Mouse (Mus musculus) cerebellum, adult 2 months (tissue): ENCODE results near the gene Crb1. TPM values are rescaled to one million over a fixed set of nuclear protein-coding genes. Genes with fewer than 3 reads are reported as not detected.
A peak's percentile ranks its signal among the peaks of the same experiment; 100 is the strongest.

Experiments used
- DNase-seq, 2 experiments: peaks; one replicate each; pipeline ENCODE4 v3.0.0; 2021
- H3K27ac ChIP-seq: fragments of 200-500 bp; 2 replicates; pipeline ENCODE4 v1.5.1; 2012; ENCODE audit warnings: low read length, control low read depth, inconsistent platforms; ENCODE audit not compliant: insufficient read depth
- H3K27me3 ChIP-seq: fragments of 200-500 bp; 2 replicates; pipeline ENCODE4 v1.6.1; 2012; ENCODE audit warnings: inconsistent platforms, mild to moderate bottlenecking, low read length, moderate library complexity; ENCODE audit not compliant: control insufficient read depth, insufficient read depth
- H3K4me1 ChIP-seq: fragments of 200-500 bp; 2 replicates; pipeline ENCODE4 v1.6.1; 2011; ENCODE audit warnings: low read length; ENCODE audit not compliant: control insufficient read depth, insufficient read depth
- H3K4me3 ChIP-seq: fragments of 200-500 bp; replicated peaks from 2 replicates; pipeline ENCODE3; 2011; ENCODE audit warnings: mild to moderate bottlenecking, low read depth, low read length, control low read depth; ENCODE audit not compliant: insufficient read depth
- CTCF ChIP-seq: fragments of 200-500 bp; IDR thresholded peaks from 2 replicates; pipeline ENCODE4 v1.5.1; 2011; ENCODE audit warnings: low read depth, mild to moderate bottlenecking, control low read depth, low read length, moderate library complexity, borderline replicate concordance; ENCODE audit not compliant: insufficient read depth
- POLR2A ChIP-seq: fragments of 200-500 bp; IDR thresholded peaks from 2 replicates; pipeline ENCODE4 v1.6.1; 2011; ENCODE audit warnings: low read length, control low read depth, borderline replicate concordance; ENCODE audit not compliant: insufficient read depth
- WGBS: fragments of 180-500 bp; shearing (Covaris S2); methylation state at CpG from one replicate; pipeline ENCODE4 v1.1.7; 2018; 5-methylcytosine and 5-hydroxymethylcytosine counted together
- polyA plus RNA-seq: library from polyadenylated mRNA; depleted of rRNA; stranded (reverse); fragments of >200 nt; gene quantifications from 2 replicates; pipeline ENCODE4 v1.2.3, GENCODE M21; 2012

The Crb1 gene
- polyA plus RNA-seq, 1 experiment = 0.25 TPM

DNA sequence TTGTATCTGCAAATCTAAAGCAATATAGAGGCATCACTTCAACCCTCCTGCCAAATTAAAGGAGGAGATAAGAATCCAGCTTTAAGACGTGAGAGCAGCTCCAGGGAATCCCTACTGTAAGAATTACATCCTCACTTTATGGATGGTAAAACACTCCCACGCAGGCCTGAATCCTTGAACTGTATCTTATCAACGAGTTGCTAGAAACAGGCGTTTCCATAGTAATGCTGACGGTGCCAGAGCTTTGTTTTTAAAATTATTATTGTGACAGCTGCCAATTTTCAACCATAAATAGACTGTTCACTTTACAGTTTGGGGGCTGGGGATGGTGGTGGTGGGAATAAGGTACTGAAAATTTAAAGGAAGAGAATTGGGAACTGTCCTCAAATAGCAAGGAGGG, 173.9 kb downstream of the Crb1 start:
- Histone ChIP-seq H3K4me3 (no peak overlapping the region), H3K27ac (no peak overlapping the region), H3K27me3 (no peaks in the 10 kb centered on the region), H3K4me1 (no peaks in the 10 kb centered on the region)
- no peak for TF ChIP-seq POLR2A
- no peak for TF ChIP-seq CTCF
- DNase-seq = no peak
- 43% methylated on average over 5 of the region's 5 CpGs for WGBS

DNA sequence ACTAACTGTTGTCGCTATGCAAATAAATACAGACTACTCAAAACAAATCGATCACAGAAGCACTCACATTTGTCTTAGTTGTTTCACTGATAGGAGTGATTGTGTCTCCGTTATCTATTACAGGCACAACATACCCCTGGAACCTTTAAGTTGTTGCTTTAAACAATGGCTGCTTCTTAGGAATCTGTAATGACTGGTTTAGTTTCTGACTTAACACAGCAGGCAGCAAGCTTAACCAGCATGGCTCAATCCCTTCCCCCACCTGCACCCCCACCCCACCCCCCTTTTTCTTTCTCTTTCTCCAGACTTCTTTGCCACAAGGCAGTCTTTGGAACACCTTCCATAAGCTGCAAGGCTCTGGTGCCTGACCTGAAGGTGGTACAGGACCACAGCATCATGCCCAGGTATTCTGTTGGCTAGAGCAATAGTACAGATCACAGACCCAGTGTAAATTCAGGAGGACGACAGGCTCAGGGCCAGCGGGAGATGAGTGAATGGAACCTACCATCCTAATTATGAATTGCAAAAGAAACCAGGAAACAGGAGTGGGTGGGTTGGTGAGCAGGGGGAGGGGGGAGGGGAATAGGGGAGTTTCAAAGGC, 182.4 kb downstream of the Crb1 start:
- TF ChIP-seq POLR2A (no peak), CTCF (no peak)
- Histone ChIP-seq H3K4me1 (no peaks in the 10 kb centered on the region), H3K27me3 (no peaks in the 10 kb centered on the region), H3K4me3 (no peak overlapping the region), H3K27ac (no peak overlapping the region)
- WGBS = 35% methylated on average over 5 of the region's 5 CpGs
- DNase-seq = no peak

DNA sequence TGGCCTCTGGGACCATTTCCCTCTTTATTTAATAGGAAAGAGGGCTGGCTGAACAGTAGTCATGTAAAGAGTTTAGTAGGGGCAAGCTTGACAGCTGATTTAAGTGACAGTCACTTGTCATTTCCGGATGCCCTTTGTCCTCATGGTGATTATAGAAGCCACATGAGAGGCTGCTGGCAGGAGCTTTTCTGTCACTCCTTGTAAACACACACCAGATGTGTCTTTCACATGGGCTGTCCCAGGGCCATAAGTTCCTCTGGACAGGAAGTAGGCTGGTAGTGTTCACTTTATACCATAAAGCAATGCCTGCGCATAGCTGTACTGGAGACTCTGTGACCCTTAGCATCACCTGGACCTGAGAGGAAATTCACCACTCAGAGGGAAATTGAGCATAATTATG, 182.9 kb downstream of the Crb1 start:
- TF ChIP-seq POLR2A (no peak), CTCF (no peak)
- no peak overlapping the region for H3K27ac ChIP-seq
- H3K4me3 ChIP-seq = no peak overlapping the region
- 85% methylated on average over 2 of the region's 2 CpGs for WGBS
- no peaks in the 10 kb centered on the region for H3K27me3 ChIP-seq
- DNase-seq = no peak
- H3K4me1 ChIP-seq = no peaks in the 10 kb centered on the region

DNA sequence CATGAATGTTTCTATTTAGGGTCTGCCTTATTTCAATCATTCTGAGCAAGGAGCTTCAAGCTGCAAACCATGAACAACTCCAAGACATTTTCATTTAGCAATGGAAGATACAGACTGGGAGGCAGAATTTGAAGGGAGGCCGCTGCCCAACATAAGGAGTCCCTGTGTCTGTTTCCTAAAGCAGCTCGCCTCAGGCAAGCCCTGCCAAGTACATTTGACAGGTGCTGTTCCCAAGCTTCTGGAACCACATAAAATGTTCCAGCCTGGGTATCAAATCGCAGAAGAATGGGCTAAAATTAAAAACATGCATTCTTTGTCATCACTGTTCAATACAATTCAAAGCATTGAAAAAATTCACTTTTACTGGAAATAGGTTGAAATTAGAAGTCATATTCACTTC, 184.3 kb downstream of the Crb1 start:
- Histone ChIP-seq H3K4me3 (no peak overlapping the region), H3K27me3 (no peaks in the 10 kb centered on the region), H3K27ac (no peak overlapping the region), H3K4me1 (no peaks in the 10 kb centered on the region)
- DNase-seq = no peak
- WGBS = 21% methylated on average over 3 of the region's 3 CpGs
- no peak for TF ChIP-seq POLR2A
- no peak for TF ChIP-seq CTCF

DNA sequence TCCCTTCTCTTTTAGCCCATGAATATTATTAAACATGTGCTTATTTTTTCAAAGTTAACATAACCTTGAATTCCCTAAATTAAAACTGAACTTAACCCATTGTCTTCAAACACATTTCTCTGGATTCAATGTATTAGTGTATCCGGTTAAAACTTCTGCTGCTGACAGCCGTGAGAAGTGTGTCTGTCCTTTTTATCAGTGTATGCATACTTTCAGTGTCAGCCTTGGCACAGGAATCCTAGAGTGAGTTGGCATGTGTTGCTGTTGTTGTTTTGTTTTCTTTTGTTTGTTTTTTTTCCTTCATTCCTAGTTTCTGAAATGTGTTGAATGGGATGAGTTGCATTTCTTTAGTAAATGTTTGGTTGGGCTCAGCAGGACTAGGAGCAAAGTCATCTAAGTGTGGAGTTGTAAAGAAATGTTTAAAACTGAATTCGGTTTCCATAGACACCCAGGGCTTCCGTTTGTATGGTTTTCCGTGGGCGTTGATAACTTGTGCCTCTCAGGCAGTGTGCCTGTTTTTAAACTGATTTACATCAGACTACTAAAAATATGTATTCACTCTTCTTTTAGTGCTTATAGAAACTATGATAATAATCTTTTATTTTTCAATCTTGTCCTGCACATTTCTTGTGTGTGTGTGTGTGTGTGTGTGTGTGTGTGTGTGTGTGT, 196.3 kb downstream of the Crb1 start:
- Histone ChIP-seq H3K4me3 (no peak overlapping the region), H3K27ac (no peak overlapping the region), H3K27me3 (no peaks in the 10 kb centered on the region), H3K4me1 (no peaks in the 10 kb centered on the region)
- 16% methylated on average over 6 of the region's 6 CpGs for WGBS
- no peak for DNase-seq
- TF ChIP-seq CTCF (no peak), POLR2A (no peak)

DNA sequence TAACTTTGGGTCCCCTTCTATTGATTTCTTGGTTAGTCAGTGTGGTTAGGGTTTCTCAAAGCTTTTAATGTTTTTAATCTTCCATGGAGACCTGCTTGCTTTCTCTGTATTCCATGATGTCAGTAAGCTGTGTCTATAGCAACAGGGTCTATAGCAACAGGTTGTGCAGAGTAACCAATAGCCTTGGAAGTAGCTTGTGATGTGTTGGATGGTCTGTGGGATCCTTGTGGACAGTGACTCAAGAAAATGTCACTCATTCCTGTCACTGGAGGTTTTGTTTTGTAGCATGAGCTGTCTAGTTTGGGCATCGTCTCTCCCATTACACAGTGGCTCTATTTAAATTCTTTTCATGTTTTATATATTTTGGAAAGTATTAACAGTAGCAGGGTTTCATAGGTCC, 197.2 kb downstream of the Crb1 start:
- Histone ChIP-seq H3K27me3 (no peaks in the 10 kb centered on the region), H3K27ac (no peak overlapping the region), H3K4me1 (no peaks in the 10 kb centered on the region), H3K4me3 (no peak overlapping the region)
- no peak for TF ChIP-seq CTCF
- no peak for TF ChIP-seq POLR2A
- 41% methylated on average over 1 of the region's 1 CpGs for WGBS
- no peak for DNase-seq

DNA sequence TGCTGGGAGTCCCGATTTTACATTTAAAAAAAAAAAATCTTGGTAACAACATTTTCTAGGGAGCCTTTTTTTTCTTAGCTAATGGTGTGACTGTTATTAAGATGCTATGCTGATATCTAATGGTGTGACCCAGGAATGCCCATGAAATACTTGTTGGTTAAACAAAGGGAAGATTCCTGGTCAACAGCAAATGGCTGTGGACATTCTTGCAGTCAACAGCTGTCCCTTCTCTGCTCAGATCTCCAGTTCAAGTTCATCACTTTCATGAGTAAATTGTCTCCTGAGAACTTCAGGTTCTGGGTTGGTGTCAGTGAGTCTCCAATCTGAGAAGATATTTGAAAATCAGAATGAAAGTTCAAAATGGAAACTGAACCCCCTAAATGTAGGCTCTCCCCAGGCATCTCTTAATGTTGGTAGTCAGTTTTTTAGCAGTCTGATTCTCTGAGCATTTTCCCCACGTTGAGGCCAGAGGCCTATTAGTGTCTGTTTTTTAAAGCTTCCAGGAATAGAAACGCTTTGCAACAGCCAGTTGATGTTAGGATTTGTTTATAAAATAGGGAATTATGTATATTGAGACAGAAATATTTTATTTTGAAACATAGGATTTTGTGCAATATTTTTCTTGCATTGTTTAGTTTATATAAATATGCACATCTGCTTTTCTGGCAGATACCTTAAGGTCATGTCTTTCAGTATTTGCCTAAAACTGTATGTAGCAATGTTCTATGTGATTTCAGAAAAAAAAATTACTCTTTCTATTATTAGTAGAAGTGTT, 202.7 kb downstream of the Crb1 start:
- Histone ChIP-seq H3K4me1 (peaks cover 2% of the 10 kb centered on the region), H3K27me3 (no peaks in the 10 kb centered on the region), H3K4me3 (no peak overlapping the region), H3K27ac (no peak overlapping the region)
- WGBS = 89% methylated on average over 3 of the region's 3 CpGs
- no peak for DNase-seq
- TF ChIP-seq CTCF = no peak
- no peak for TF ChIP-seq POLR2A

DNA sequence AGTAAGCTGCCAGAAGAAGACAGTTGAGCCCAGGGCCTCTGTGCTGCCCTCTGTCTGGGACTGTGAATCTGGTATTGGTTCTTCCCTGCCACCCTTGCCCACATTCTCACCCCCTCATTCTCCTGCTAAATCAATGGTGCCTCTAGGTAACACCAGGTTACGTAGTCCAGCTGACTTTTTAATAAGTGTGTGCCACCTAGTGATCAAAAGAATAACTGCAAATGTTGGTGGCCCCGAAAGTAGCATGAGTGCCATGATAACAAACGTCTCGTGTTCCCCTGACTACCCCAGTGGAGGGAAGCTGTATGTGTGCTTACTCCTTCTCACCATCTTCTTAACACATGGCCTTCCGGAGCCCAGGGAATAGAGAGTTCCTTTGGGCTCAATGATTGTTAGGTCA, 214.1 kb downstream of the Crb1 start:
- Histone ChIP-seq H3K4me1 (no peaks in the 10 kb centered on the region), H3K27me3 (no peaks in the 10 kb centered on the region), H3K27ac (no peak overlapping the region), H3K4me3 (no peak overlapping the region)
- peak in 1 of 2 experiments; percentile 22 for DNase-seq
- 43% methylated on average over 5 of the region's 5 CpGs for WGBS
- TF ChIP-seq POLR2A (no peak), CTCF (peak; percentile 30; the same call in 1 of the 2 replicates)
